ENCODE assay signal across 8 mouse cellular contexts in genomic region chrX:7714135-7714899, GRCm38 (mm10). TPM values are rescaled to one million over a fixed set of nuclear protein-coding genes. Genes with fewer than 3 reads are reported as not detected.
A peak's percentile ranks its signal among the peaks of the same experiment; 100 is the strongest.
DNase-seq lines count a peak whose midpoint lies in the region; ATAC-seq and TF ChIP-seq lines count a peak whose summit lies in the region.
"Not testable (repeated sequence)": the region's sequence is repeated elsewhere in the genome, so short reads cannot be mapped to it uniquely, and the experiment has no call there.

Gene Wdr45 (plus strand): TSS chrX:7714333.

- not testable (repeated sequence) for TF ChIP-seq CTCF in gastrocnemius, adult 2 months (IDR thresholded peaks at IDR 0.05); hindbrain, postnatal 0 days (IDR thresholded peaks at IDR 0.05; ENCODE audit: low read depth); left cerebral cortex, adult 2 months (IDR thresholded peaks at IDR 0.05)

- H3K27me3 ChIP-seq in hindbrain, postnatal 0 days (ENCODE audit: insufficient read depth, low read length) = not testable (repeated sequence)

- peak within 1 kb of the TSS; percentile 70 for H3K4me3 ChIP-seq in gastrocnemius, adult 2 months
- H3K4me3 ChIP-seq in hindbrain, postnatal 0 days (ENCODE audit: low read length) = peak within 1 kb of the TSS; percentile 28
- H3K4me3 ChIP-seq in left cerebral cortex, adult 2 months = peak within 1 kb of the TSS; percentile 40

- H3K4me1 ChIP-seq in hindbrain, postnatal 0 days (ENCODE audit: insufficient read depth, low read length) = not testable (repeated sequence)

- peak; percentile 96 for DNase-seq in ZHBTc4 (ENCODE audit: low read depth, low spot score)
- DNase-seq in gastrocnemius, adult 2 months = peak; percentile 95
- DNase-seq in hindbrain, postnatal 0 days (ENCODE audit: low spot score) = peak; percentile 95
- DNase-seq in left cerebral cortex, adult 2 months (ENCODE audit: extremely low spot score in 1 of 2, low spot score in 2 of 2) = peak; percentile 85 to 89
- DNase-seq in right cerebral cortex, adult 2 months (ENCODE audit: low spot score in 2 of 2) = peak; percentile 93 to 94
- DNase-seq in urinary bladder, postnatal 14 days (ENCODE audit: low spot score) = peak; percentile 92

- 26% methylated on average over 28 of the region's 60 CpGs for WGBS in hindbrain, postnatal 0 days

- H3K36me3 ChIP-seq in hindbrain, postnatal 0 days (ENCODE audit: insufficient read depth, low read length) = not testable (repeated sequence)

- H3K9me3 ChIP-seq in hindbrain, postnatal 0 days (ENCODE audit: low read length) = not testable (repeated sequence)

- peak; percentile 98 for ATAC-seq in common myeloid progenitor, adult 5-6 weeks (replicated peaks; ENCODE audit: low read depth, poor library complexity, severe bottlenecking)
- peak; percentile 97 for ATAC-seq in hindbrain, postnatal 0 days
- ATAC-seq in megakaryocyte, adult 5-6 weeks (ENCODE audit: poor library complexity, severe bottlenecking) = peak; percentile 99

- peak within 1 kb of the TSS; percentile 52 for H3K4me2 ChIP-seq in hindbrain, postnatal 0 days (ENCODE audit: low read depth, low read length)

- intact Hi-C loops in gastrocnemius, adult 2 months (cut with DNase I); left cerebral cortex, adult 2 months (cut with DNase I): not testable (repeated sequence)

- not testable (repeated sequence) for H3K9ac ChIP-seq in hindbrain, postnatal 0 days (replicated peaks; ENCODE audit: low read length)

- H3K27ac ChIP-seq in gastrocnemius, adult 2 months = peak within 1 kb of the TSS; percentile 90
- H3K27ac ChIP-seq in hindbrain, postnatal 0 days = peak within 1 kb of the TSS; percentile 54; the same call in 1 of the 2 replicates
- peak within 1 kb of the TSS; percentile 88 for H3K27ac ChIP-seq in left cerebral cortex, adult 2 months

RNA-seq across cellular contexts. Expression of gene Wdr45, which starts in this region (rescaled TPM):
- total RNA-seq in common myeloid progenitor, adult 5-6 weeks (2017) = 31.1 and 31.9 TPM in 2 replicates
- 10 to 100 TPM; 31.1 to 37.6 TPM for total RNA-seq in gastrocnemius, adult 2 months (2021)
- 33.2 and 40.6 TPM in 2 replicates for total RNA-seq in hindbrain, postnatal 0 days (2014; rRNA removed)
- 34.0 and 36.4 TPM in 2 replicates for polyA plus RNA-seq in hindbrain, postnatal 0 days (2015; fragmentation: Nextera tagmentation; extraction: Ambion mirVana)
- total RNA-seq in left cerebral cortex, adult 2 months (2021) = 10 to 100 TPM; 61.0 to 68.9 TPM
- total RNA-seq in megakaryocyte, adult 5-6 weeks (2015) = 25.6 and 38.7 TPM in 2 replicates
- total RNA-seq in megakaryocyte, adult 5-6 weeks (2017) = 13.4 and 18.9 TPM in 2 replicates

Comparison
In these comparisons a context has a peak if more than half of its experiments do, and no peak if none do; other contexts are left out.
1. Peak in every context shown above with its lines: DNase-seq, ATAC-seq, H3K4me3 ChIP-seq and H3K27ac ChIP-seq.